Mouse (Mus musculus): ENCODE results near the gene Thsd7a.

Gene Thsd7a

DNA sequence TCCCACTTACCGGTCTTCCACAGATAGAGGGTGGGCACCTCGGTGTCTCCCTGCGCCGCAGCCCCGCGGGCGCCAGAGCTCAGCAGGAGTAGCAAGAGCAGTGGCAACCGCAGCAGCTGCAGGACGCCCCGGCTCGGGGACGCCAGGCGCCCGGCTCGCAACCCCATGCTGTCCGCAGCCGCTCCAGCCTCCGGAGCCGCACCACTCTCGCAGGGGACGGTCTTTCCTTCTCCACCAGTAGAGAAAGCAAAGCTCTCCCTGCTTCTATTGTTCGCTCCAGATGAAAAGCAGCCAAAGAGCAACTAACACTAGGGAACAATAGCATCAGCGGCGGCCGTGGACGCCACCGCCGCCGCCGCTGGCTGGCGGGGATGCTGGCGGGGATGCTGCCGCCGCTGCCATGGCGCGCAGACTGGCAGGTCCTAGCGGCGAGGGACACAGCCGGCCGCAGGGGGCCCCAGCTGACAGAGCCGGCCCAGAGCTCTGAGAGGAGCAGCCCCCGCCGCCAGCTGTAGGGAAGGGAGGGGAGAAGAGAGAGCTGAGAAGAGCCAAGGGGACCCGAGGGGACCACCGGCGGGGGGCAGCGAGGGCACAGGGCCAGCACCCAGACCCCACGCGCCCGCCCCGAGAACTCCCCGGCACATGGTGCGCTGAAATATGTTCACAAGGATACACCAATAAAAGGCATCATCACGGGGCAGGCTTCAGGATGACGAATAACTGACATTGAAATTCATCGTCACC is at the start of gene Thsd7a:
Thsd7a (minus strand) TSS at position 624 of the 744 bp plus-strand sequence.
- DNase-seq, result peak; percentile 68

DNA sequence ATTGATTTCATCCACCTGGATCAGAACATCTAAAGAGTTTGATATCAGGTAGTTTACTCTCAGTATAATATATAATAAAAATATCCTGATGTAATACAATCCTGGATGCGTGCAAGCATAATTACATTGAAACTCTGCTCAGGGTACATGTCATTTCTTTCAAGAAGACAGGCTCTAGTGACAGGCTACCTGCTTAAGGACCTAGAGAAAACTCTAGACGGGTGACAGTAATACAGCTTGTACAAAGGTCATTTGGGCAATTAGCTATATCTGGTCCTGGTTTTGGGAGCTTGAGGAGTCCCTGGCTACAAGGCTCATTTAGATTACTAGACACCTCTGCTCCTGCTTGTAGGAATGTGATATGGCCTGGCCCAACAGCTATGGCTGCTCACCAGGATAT is 37.9 kb upstream of the Thsd7a start:
- DNase-seq, result no peak

DNA sequence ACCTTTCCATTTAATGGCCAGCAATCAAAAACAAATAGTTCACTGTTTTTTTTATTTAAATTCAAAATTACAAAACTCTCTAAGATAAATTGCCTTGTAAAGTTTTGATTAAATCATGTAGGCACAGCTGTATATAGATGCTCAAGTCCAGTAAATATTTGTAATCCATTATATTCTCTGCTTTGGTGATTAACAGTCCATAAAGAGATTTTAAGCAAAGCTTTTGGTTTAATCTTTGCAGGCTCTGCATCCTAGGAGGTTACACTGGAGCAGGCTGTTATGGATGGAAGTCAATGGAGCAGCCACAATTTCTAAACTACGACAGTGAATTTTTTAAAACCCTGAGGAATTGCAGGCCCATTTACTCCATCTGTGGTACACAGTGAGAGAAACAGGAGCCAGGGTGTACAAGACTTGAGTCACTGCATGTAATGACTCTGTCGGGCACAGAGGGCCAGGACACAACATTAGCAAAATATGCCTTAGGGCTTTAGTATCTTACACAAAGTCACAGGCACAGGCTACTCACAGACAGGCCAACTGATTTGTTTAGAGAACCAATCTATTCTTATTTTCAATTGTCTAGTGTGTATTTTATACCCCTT is 37.3 kb upstream of the Thsd7a start:
- DNase-seq, result no peak

DNA sequence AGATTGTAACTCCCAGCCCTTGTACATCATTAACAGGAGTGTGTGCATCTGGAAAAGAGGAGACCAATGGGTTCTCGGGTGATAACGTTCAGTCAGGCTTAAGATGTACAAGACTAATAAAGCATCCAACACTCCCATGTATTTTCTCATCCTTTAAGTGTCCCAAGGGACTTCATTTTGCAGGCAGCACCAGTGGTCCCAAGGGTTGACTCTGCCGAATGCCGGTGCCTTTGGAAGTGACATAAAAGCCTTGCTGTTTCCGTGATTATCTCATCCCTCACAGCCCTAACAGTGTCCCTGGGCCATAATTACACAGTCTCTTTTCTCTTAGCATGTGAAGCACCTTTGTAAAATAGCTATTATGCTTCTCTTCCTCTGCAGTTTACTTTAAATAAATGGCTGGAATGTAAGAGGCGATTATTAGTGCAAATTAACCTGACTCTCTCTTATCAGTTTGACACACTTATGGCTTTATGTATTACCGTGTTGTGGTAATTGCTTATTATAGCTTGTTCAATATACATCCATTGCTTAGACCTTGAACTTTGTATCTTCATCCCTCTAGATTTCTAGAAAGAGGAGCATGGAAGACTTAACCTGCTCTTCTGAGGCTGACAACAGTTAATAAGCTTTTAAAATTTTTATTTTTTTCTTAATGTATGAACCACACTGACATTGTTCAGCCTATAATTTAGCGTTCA is 35.9 kb upstream of the Thsd7a start:
- DNase-seq, result no peak

DNA sequence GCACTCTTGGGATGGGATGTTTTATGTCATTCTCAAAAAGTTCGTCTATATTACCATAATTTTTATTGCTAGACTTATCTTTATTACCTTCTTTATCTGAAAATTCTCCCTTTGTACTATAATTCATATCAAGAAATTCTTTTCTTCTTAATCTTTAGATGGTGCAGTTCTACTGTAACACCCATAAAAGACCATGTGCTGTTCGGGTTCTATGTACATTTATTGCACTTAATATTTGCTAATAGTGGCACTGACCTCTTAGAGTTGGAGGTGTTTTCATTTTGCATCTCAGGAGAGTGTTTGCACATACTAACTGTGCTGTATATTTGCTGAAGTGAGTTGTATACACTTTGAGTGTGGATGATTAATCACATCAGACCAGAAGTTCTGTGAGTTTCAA is 23.6 kb upstream of the Thsd7a start:
- DNase-seq, result no peak

DNA sequence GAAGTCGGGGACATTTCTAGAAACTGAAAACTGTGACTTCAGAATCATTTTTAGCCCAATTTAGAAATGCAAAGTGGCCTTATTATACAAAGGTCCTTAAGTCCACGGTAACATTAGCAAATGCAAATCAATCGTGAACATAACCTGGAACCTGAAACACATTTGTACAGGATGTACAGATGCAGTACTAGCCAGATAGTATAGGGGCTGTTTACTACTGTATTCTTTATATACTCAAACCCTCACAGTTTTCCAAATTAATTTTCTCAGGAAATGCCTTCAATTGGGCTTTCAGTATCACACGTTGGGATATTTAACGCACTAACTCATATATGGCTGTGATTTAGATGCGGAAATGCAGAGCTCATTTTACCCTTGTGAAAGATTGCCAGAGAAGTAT is 16.0 kb upstream of the Thsd7a start:
- DNase-seq, result no peak

DNA sequence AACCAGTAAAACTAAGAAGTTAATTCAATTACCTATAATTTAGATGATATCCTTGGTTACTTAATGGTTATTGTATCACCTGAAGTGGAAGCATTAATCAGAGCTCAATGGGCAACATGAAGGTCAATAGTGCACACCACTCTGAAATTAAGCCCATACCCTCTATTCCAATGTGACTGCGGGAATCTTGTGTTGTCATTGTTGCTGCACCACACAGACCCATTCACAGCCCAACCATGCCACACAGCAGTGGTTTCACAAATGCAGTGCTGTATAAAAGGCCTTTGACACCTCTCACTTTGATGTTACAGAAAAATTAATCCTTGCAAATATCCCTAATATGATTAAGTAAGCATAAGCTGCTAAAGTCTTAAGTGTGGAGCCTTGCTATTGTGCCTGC is 15.4 kb upstream of the Thsd7a start:
- DNase-seq, result no peak

DNA sequence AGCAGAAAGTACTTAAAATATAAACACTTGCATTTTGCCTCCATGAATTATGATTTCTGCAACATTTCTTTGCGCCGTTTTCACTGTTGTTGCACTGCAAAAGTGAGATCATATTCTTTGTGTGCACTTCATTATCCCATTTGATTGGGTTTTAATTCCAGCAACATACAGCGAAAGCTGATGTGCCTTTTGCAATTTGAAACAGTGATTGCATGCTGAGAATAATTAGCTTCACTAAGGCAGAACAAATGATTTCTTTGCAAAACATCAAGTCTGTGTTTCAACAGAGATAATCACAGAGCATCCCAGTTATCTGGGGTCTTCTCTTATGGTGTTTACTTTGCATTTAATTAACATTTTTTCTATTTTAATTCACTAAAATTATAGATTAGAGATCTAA is 14.6 kb upstream of the Thsd7a start:
- no peak for DNase-seq

DNA sequence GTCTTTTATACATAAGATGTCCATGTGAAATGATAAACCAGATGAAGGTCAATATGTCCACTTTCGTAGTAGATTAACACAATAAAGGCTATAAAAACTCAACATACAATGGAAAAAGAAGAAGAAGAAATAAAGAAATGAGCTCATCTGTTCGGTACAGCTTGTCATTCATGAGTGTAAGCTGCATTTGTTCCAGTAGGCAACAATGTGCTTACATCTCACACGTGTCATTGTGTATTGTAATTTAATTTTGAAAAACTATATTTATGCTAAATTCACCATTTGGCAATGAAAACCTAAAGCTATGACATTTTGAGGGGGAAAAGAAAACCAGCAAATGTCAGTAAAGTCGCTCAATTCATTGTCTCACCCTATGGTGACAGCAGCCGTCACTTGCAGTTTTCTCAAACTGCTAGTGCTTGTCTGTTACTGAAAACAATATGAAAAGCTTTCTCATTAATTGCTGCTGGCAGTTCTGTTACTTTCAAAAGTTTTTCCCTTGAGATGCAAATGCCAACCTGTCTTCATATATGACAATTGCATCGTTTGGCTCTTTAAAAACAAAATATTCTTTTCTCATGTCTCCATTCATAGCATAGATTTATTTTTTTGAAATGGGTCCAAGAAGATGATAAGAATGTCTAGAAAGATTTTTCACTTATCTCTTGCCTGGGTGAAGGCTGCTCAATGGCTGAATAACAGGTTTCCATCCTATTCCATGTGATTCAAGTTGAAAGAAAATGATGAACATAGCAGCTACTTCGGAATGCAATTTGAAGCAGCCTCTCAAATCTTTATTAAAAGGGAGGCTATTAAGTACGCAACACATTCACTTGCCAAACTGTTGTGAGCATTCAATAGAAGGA is 10.4 kb upstream of the Thsd7a start:
- no peak for DNase-seq

DNA sequence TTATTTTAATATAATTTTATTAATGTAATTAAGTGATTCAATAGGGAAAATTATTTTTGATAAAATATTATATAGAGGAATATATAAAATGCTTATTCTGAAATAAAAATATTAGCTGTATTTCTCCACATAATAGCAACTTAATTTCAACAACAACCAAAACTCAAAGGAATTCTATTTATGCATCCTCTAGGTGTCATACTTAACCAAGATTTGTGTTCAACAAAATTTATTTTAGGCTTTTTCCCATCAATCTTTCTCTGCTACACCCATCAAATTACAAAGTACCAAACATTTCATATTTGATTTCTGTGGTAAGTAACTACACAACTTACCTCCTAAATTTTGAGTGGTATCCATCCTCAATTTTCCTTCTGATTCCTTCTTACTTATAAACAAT is 3.1 kb upstream of the Thsd7a start:
- no peak for DNase-seq

DNA sequence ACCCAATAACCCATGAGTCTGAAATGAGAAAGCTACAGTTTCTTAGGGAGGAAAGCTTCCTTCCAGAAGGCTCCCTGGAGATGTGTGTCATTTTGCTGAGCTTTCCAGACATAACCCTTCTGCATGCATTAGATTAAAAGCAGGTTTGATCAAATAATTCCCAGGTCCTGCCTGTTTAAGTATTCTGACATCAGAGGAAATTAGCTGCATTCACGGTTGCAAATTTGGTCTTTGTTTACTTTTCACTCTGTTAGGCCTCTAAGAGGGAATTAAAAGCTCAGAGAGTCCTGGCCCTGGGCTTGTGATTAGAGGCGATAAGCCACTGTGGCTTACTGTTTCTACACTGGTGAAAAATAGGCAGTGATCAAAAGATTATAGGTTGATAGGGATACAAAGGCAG is 1.2 kb upstream of the Thsd7a start:
- no peak for DNase-seq

DNA sequence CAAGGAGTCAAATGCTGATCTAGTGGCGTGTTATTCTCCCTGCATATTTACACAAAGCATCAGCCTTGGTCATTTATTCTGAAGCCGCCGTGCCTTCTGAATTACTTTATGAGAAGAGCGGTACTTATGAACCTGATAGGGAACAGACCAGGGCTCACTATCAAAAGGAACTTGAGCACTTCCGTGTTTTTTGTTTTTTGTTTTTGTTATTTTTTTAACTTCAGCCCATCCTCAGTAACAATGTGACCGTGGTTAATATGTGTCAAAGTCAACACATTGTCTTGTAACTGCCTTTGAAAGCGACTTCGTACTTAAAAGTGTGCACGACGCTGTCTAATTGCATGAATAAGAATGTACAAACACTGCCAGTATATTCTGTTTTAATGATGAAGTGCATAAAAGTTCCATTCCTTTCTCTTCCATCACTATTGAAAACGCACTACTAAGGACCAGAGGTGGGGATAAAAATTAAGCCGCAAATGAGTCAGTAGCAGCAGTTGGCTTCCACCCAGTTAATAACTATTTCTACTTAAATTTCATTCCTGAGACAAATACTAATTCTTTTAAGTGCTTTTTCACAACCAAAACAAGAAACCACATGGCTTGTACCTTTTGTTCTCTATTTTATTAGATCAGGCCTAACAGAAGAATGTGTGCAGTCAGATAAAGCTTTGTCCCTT is 461 bp upstream of the Thsd7a start:
- no peak for DNase-seq

DNA sequence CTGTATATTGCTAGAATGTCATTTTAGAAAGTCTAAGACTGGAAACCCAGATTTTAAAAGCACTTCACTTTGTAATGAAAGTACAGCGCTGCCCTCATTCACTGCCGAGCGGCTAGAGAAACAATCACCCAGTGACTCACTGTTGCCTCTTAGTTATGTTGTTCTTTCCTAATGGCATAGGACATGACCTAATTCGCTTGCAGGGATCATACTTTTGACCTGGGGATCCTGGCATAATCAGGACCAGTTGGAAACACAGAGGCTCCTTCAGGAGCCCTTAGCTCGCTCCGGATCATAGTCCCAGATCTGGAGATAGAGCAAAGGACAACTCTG is 790 bp downstream of the Thsd7a start:
- DNase-seq, result no peak

DNA sequence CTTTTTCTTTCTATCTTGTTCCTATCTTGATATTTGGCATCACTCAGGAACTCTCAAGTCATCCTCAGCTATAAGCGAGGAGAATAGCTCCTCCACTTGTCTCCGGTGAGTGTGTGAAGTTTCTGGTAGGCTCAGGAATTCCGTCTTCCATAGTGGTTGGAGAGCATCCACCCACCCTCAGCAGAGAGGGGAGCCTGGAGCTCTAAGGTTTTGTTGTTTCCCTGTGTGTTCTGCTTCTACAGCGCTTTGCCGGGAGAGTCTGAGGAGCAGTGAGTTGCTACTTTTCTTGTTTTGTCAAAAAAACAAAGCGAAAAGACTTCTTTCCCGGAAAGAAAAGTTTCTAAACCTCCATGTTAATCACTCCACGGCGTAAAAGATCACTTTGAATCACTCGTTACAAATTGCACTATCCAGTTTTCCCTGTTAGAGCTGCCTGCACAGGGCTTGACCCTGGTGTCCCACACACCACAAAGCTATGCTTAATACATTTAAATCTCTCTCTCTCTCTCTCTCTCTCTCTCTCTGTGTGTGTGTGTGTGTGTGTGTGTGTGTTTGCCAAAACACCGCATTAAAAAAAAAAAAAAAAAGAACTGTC is 1.3 kb downstream of the Thsd7a start:
- DNase-seq, result peak; percentile 27

DNA sequence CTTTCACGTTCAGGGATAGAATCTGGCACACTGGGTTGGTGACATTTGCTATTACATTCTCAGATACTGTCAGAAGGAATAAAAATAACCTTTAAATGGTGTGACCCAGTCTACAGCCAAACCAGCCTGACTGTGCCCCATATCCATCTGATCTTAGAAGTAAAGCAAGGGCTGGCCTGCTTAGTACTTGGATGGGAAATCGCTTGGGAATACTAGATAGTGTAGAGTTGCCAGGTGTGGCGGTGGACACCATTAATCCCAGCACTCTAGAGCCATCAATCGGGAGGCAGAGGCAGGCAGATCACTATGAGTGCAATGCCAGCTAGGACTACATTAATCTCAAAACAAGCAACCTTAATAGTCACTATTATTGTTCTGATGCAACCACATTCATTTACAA is 6.4 kb downstream of the Thsd7a start:
- no peak for DNase-seq

DNA sequence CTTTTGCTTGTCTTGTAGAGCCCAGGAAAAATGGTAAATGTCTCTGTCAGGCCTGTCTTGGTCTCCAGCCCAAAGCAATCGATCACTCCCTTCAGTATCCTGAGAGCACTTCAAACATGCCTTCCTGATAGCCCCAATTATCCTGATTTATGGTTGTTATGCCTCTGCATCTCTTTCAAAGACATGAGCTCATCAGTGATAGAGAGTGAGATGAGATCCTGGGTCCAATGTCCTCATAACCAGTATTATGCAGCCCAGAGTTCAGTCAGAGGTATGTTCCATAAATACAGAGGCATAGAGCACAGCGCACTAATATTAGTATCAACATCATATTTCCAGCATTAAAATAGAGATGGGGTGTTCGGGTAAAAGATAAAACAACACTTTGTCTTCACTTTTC is 15.3 kb downstream of the Thsd7a start:
- DNase-seq, result no peak

DNA sequence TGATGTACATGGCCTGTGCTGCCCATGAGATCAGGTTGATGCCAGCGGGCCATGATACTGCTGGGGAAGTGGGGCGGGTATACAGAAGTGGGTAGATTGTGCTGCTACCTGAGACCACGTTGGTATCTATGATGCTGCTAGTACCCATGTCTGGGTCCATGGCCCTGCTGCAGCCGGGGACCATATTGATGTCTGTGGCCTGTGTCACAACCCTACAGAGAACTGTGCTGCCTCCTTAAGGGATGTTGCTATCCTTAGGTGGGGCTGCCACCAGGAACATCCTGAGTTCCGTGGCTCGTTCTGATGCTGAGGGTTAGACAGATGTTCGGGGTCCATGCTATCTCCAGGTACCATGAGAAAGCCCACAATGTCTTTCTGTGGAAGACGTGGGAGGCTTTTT is 33.1 kb downstream of the Thsd7a start:
- DNase-seq, result no peak

DNA sequence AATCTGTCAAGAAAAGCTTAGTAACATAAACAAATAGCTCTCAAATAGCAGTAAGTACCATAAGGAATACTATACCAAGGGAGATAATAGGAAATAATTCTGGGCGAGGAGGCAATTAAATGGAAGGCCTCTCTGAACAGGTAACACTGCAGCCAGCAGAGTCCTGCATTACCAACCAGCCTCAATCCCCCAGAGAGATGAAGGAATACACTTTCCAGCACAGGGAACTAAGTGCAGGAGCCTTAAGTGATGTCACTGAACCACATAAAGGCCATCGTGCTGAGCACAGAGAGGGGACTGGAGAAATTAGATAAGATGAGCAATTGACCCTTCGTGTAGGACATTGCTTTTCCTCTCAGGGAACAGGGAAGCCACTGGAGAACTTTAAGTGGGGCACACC is 36.6 kb downstream of the Thsd7a start:
- no peak for DNase-seq

DNA sequence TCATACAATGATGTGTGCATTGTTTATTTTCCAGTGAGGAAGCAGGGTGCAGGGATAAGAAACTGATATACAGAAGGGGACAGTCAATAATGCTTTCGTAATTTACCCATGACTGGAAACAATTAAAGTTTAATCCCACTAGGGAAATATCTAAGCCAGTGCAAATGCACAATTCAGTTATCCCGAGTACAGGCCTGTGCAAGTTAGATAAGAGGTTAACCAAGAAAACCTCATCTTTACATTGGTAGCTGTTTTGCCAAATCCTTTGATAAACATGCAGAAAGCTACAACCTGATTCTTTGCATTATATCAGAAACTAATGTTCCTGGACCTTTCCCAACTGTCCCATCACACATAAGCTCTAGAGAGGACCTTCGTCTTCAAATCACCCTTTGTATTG is 46.3 kb downstream of the Thsd7a start:
- no peak for DNase-seq

DNA sequence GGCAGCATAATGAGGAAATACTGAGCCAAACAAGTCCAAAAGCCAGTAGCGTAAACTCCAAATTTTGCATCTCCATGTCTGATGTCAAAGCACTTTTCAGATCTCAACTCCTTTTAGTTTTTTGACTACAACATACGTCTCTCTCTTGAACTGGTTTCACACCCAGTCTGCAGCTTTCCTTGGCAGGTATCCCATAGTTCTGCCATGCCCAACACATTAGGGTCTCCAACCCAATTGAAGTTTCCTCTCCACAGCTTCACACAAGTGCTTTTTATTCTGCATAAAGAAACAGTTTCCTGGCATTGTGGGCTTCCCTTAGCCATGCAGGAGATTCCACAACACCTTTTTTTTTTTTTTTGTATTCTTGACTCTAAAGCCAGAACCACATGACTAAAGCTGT is 50.1 kb downstream of the Thsd7a start:
- DNase-seq, result no peak

DNA sequence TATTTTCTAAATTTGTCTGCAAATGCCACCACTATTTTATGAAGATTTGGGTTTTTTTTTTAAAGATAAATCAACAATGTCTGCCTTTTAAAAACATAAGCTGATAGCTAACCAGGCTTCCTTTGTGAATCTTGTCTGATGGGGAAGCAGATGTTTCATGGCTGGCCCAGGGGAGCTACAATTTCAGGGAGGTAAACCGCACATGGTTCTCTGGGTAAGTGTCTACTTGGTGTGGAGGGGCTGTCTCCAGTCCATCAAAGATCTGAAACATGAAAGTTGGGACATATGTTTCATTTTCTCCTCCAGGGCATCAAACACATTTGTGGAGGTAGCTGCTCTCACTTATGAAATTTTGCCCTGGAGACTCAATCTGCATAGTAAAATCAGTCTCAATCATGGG is 55.5 kb downstream of the Thsd7a start:
- DNase-seq, result no peak

DNA sequence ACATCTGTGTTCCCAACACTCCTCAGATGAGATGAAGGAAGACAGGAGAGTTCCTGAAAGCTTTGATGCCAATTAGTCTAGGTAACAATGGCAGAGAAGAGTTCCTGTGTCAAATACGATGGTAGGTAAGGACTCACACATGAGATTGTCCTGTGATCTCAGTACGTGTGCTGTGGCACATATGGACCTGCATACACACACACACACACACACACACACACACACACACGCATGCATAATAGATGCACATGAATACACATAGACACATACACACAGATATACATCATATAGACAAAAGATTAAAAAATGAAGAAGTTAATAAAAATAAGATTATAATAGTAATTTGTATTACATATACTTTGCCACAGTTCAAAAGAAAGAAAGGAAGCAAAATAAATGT is 56.0 kb downstream of the Thsd7a start:
- DNase-seq, result no peak

DNA sequence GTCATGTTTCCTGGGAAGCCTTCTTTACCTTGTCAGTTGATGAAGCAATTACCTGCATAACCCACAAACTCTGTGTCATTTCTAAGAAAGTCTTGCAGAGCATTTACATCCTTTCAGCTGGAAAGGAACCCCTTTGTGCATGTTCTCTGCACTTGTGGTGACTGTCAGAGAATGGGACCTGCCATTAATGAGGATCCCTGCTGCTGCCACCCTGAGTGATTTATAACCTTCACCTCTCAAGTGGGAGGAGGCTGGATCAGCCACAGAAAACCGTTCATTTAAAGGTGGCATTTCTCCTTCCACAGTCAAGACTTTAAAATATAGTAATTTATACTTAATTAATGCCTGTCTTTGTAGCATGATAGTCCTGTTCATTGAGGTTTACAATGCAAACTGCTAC is 99.6 kb downstream of the Thsd7a start:
- no peak for DNase-seq
